Mouse (Mus musculus): ENCODE measurements around the gene Ripor3.

The Ripor3 gene

GRCm38 (mm10) chr2:167986762-167987161 lies 23.7 kb downstream of the Ripor3 start:
- peak; percentile 60 for DNase-seq (ENCODE audit: low spot score)

- DNase-seq (ENCODE audit: low spot score) = no peak
Measured at GRCm38 (mm10) chr2:167984946-167985345, 25.5 kb downstream of the Ripor3 start.

GRCm38 (mm10) chr2:167984371-167984770 lies 26.0 kb downstream of the Ripor3 start:
- DNase-seq (ENCODE audit: low spot score) = no peak

- no peak for DNase-seq (ENCODE audit: low spot score)
Measured at GRCm38 (mm10) chr2:167982646-167983045, 27.8 kb downstream of the Ripor3 start.

GRCm38 (mm10) chr2:167980391-167980790 lies 30.0 kb downstream of the Ripor3 start:
- DNase-seq (ENCODE audit: low spot score) = no peak

GRCm38 (mm10) chr2:167978271-167978670 lies 32.1 kb downstream of the Ripor3 start:
- no peak for DNase-seq (ENCODE audit: low spot score)

GRCm38 (mm10) chr2:167975746-167976145 lies 34.7 kb downstream of the Ripor3 start:
- DNase-seq (ENCODE audit: low spot score) = no peak

- no peak for DNase-seq (ENCODE audit: low spot score)
Measured at GRCm38 (mm10) chr2:167972809-167973208, 37.6 kb downstream of the Ripor3 start.

- DNase-seq (ENCODE audit: low spot score) = no peak
Measured at GRCm38 (mm10) chr2:167972146-167972545, 38.3 kb downstream of the Ripor3 start.

GRCm38 (mm10) chr2:167969851-167970541 lies 40.4 kb downstream of the Ripor3 start:
- DNase-seq (ENCODE audit: low spot score) = no peak

- no peak for DNase-seq (ENCODE audit: low spot score)
Measured at GRCm38 (mm10) chr2:167968504-167968903, 41.9 kb downstream of the Ripor3 start.

GRCm38 (mm10) chr2:167965911-167966310 lies 44.5 kb downstream of the Ripor3 start:
- no peak for DNase-seq (ENCODE audit: low spot score)

GRCm38 (mm10) chr2:167964320-167964719 lies 46.1 kb downstream of the Ripor3 start:
- DNase-seq (ENCODE audit: low spot score) = no peak

GRCm38 (mm10) chr2:167963778-167964300 lies 46.6 kb downstream of the Ripor3 start:
- DNase-seq (ENCODE audit: low spot score) = no peak

- DNase-seq (ENCODE audit: low spot score) = no peak
Measured at GRCm38 (mm10) chr2:167963176-167963575, 47.2 kb downstream of the Ripor3 start.

GRCm38 (mm10) chr2:167962347-167962746 lies 48.1 kb downstream of the Ripor3 start:
- DNase-seq (ENCODE audit: low spot score) = no peak

- no peak for DNase-seq (ENCODE audit: low spot score)
Measured at GRCm38 (mm10) chr2:167960584-167960983, 49.8 kb downstream of the Ripor3 start.

- DNase-seq (ENCODE audit: low spot score) = no peak
Measured at GRCm38 (mm10) chr2:167959996-167960395, 50.4 kb downstream of the Ripor3 start.

GRCm38 (mm10) chr2:167959384-167959911 lies 51.0 kb downstream of the Ripor3 start:
- DNase-seq (ENCODE audit: low spot score) = no peak

GRCm38 (mm10) chr2:167958843-167959242 lies 51.6 kb downstream of the Ripor3 start:
- no peak for DNase-seq (ENCODE audit: low spot score)

- no peak for DNase-seq (ENCODE audit: low spot score)
Measured at GRCm38 (mm10) chr2:167958082-167958788, 52.2 kb downstream of the Ripor3 start.

GRCm38 (mm10) chr2:167957539-167957938 lies 52.9 kb downstream of the Ripor3 start:
- no peak for DNase-seq (ENCODE audit: low spot score)

GRCm38 (mm10) chr2:167954928-167955327 lies 55.5 kb downstream of the Ripor3 start:
- no peak for DNase-seq (ENCODE audit: low spot score)

All from retina, embryonic 14.5 days (tissue).